Mouse (Mus musculus): Measurements from ENCODE around the gene Plekha5. TPM values are rescaled to one million over a fixed set of nuclear protein-coding genes. Genes with fewer than 3 reads are reported as not detected.
A peak's percentile ranks its signal among the peaks of the same experiment; 100 is the strongest.
"Not testable (repeated sequence)": the region's sequence is repeated elsewhere in the genome, so short reads cannot be mapped to it uniquely, and the experiment has no call there.

Plekha5 gene
- polyA plus RNA-seq, 1 experiment from 2014 or later, result 45.4 TPM

GRCm38 (mm10) chr6:140593420-140594170 is 169.7 kb downstream of the Plekha5 start:
- Histone ChIP-seq H3K4me3 (ENCODE audit: low read length) (no peak overlapping the region), H3K4me1 (ENCODE audit: insufficient read depth, low read length) (no peaks in the 10 kb centered on the region), H3K27me3 (ENCODE audit: insufficient read depth, low read length) (no peaks in the 10 kb centered on the region), H3K4me2 (replicated peaks; ENCODE audit: low read depth, low read length) (no peak overlapping the region), H3K9me3 (ENCODE audit: low read length) (no peaks in the 10 kb centered on the region), H3K9ac (replicated peaks; ENCODE audit: low read length) (no peak overlapping the region), H3K27ac (ENCODE audit: low read length) (no peak overlapping the region), H3K36me3 (ENCODE audit: insufficient read depth, low read length) (peaks cover 51% of the 10 kb centered on the region)
- WGBS, result 63% methylated on average over 17 of the region's 17 CpGs
- ATAC-seq (ENCODE audit: low FRiP score, low TSS enrichment), result no peak

GRCm38 (mm10) chr6:140595551-140595950 is 171.7 kb downstream of the Plekha5 start:
- ATAC-seq (ENCODE audit: low FRiP score, low TSS enrichment), result 0 out of 2 replicates have a peak, but pooled peaks have one; percentile 13
- WGBS, result 71% methylated on average over 6 of the region's 6 CpGs
- not testable (repeated sequence) for H3K4me1 ChIP-seq (ENCODE audit: insufficient read depth, low read length); H3K9me3 ChIP-seq (ENCODE audit: low read length); H3K4me3 ChIP-seq (ENCODE audit: low read length); H3K4me2 ChIP-seq (replicated peaks; ENCODE audit: low read depth, low read length); H3K9ac ChIP-seq (replicated peaks; ENCODE audit: low read length); H3K27ac ChIP-seq (ENCODE audit: low read length); H3K27me3 ChIP-seq (ENCODE audit: insufficient read depth, low read length)
- H3K36me3 ChIP-seq (ENCODE audit: insufficient read depth, low read length), result peaks cover 39% of the 10 kb centered on the region

GRCm38 (mm10) chr6:140597381-140598329 is 173.8 kb downstream of the Plekha5 start:
- Histone ChIP-seq H3K36me3 (ENCODE audit: insufficient read depth, low read length) (peaks cover 29% of the 10 kb centered on the region), H3K9me3 (ENCODE audit: low read length) (no peaks in the 10 kb centered on the region), H3K4me2 (replicated peaks; ENCODE audit: low read depth, low read length) (no peak overlapping the region), H3K4me3 (ENCODE audit: low read length) (no peak overlapping the region), H3K27me3 (ENCODE audit: insufficient read depth, low read length) (no peaks in the 10 kb centered on the region), H3K27ac (ENCODE audit: low read length) (no peak overlapping the region), H3K4me1 (ENCODE audit: insufficient read depth, low read length) (no peaks in the 10 kb centered on the region), H3K9ac (replicated peaks; ENCODE audit: low read length) (no peak overlapping the region)
- no peak for ATAC-seq (ENCODE audit: low FRiP score, low TSS enrichment)
- WGBS, result 93% methylated on average over 15 of the region's 15 CpGs

- H3K4me3 ChIP-seq (ENCODE audit: low read length), result no peak overlapping the region
- H3K9me3 ChIP-seq (ENCODE audit: low read length), result no peaks in the 10 kb centered on the region
- no peak overlapping the region for H3K9ac ChIP-seq (replicated peaks; ENCODE audit: low read length)
- ATAC-seq (ENCODE audit: low FRiP score, low TSS enrichment), result no peak
- no peaks in the 10 kb centered on the region for H3K27me3 ChIP-seq (ENCODE audit: insufficient read depth, low read length)
- no peak overlapping the region for H3K27ac ChIP-seq (ENCODE audit: low read length)
- peaks cover 25% of the 10 kb centered on the region for H3K36me3 ChIP-seq (ENCODE audit: insufficient read depth, low read length)
- 90% methylated on average over 9 of the region's 9 CpGs for WGBS
- no peaks in the 10 kb centered on the region for H3K4me1 ChIP-seq (ENCODE audit: insufficient read depth, low read length)
- H3K4me2 ChIP-seq (replicated peaks; ENCODE audit: low read depth, low read length), result no peak overlapping the region
Measured at GRCm38 (mm10) chr6:140598516-140598915, 174.7 kb downstream of the Plekha5 start.

GRCm38 (mm10) chr6:140599337-140599736 is 175.5 kb downstream of the Plekha5 start:
- Histone ChIP-seq H3K27me3 (ENCODE audit: insufficient read depth, low read length) (no peaks in the 10 kb centered on the region), H3K4me3 (ENCODE audit: low read length) (no peak overlapping the region), H3K36me3 (ENCODE audit: insufficient read depth, low read length) (peaks cover 17% of the 10 kb centered on the region), H3K9ac (replicated peaks; ENCODE audit: low read length) (no peak overlapping the region), H3K27ac (ENCODE audit: low read length) (no peak overlapping the region), H3K4me1 (ENCODE audit: insufficient read depth, low read length) (no peaks in the 10 kb centered on the region), H3K4me2 (replicated peaks; ENCODE audit: low read depth, low read length) (no peak overlapping the region), H3K9me3 (ENCODE audit: low read length) (no peaks in the 10 kb centered on the region)
- WGBS, result 80% methylated on average over 5 of the region's 5 CpGs
- ATAC-seq (ENCODE audit: low FRiP score, low TSS enrichment), result no peak

DNA sequence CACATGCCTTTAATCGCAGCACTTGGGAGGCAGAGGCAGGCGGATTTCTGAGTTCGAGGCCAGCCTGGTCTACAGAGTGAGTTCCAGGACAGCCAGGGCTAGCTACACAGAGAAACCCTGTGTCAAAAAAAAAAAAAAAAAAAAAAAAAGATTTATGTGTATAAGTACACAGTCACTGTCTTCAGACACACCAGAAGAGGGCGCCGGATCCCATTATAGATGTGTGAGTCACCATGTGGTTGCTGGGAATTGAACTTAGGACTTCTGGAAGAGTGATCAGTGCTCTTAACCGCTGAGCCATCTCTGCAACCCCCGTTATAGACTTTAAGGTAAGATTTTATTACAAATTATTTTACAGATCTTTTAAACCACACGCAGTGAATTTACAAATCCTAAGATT is 176.8 kb downstream of the Plekha5 start:
- not testable (repeated sequence) for H3K9me3 ChIP-seq (ENCODE audit: low read length); H3K4me3 ChIP-seq (ENCODE audit: low read length); H3K27me3 ChIP-seq (ENCODE audit: insufficient read depth, low read length); H3K27ac ChIP-seq (ENCODE audit: low read length); H3K9ac ChIP-seq (replicated peaks; ENCODE audit: low read length); ATAC-seq (ENCODE audit: low FRiP score, low TSS enrichment); H3K4me1 ChIP-seq (ENCODE audit: insufficient read depth, low read length); H3K4me2 ChIP-seq (replicated peaks; ENCODE audit: low read depth, low read length)
- WGBS, result 94% methylated on average over 8 of the region's 8 CpGs
- H3K36me3 ChIP-seq (ENCODE audit: insufficient read depth, low read length), result peaks cover 15% of the 10 kb centered on the region

- H3K27ac ChIP-seq (ENCODE audit: low read length), result no peak overlapping the region
- H3K9me3 ChIP-seq (ENCODE audit: low read length), result no peaks in the 10 kb centered on the region
- H3K4me1 ChIP-seq (ENCODE audit: insufficient read depth, low read length), result no peaks in the 10 kb centered on the region
- H3K9ac ChIP-seq (replicated peaks; ENCODE audit: low read length), result no peak overlapping the region
- no peak overlapping the region for H3K4me3 ChIP-seq (ENCODE audit: low read length)
- H3K27me3 ChIP-seq (ENCODE audit: insufficient read depth, low read length), result no peaks in the 10 kb centered on the region
- H3K36me3 ChIP-seq (ENCODE audit: insufficient read depth, low read length), result peaks cover 15% of the 10 kb centered on the region
- ATAC-seq (ENCODE audit: low FRiP score, low TSS enrichment), result peak; percentile 66; the same call in 1 of the 2 replicates
- no peak overlapping the region for H3K4me2 ChIP-seq (replicated peaks; ENCODE audit: low read depth, low read length)
- WGBS, result 87% methylated on average over 4 of the region's 4 CpGs
Measured at GRCm38 (mm10) chr6:140601175-140601574, 177.3 kb downstream of the Plekha5 start.

DNA sequence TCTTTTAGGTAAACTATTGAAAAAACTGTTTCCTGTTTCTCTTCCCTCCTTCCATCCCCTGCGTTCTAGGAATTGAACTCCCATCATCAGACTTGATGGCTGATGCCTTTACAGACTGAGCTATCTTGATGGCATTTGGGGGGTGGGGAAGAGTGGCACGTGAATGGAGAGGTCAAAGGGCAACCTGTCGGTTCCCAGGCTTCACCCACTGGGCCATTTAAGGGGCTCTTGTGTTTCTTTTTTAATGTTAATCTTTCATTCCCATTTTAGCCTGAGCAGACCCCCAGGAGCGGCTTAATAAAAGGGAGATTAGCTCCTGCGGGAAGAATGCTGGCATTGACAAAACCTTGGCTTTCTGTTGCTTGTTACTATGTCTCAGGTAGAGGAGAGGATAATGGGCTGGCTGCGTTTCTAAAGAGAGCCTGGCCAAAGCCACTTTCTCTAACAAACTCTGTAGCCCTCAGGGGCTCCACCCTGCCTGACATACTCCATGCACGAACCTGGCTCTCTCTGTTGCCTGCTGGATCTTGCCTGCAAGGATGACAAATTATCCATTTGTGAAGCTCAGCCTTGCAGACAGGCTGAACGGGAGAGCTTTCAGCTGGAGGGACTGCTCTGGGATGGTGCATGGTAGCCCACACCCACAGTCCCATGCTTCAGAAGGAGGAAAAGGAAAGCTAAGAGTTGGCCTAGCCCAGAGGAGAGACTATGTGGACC is 179.5 kb downstream of the Plekha5 start:
- H3K27me3 ChIP-seq (ENCODE audit: insufficient read depth, low read length), result no peaks in the 10 kb centered on the region
- H3K27ac ChIP-seq (ENCODE audit: low read length), result no peak overlapping the region
- H3K4me3 ChIP-seq (ENCODE audit: low read length), result no peak overlapping the region
- no peak overlapping the region for H3K9ac ChIP-seq (replicated peaks; ENCODE audit: low read length)
- H3K9me3 ChIP-seq (ENCODE audit: low read length), result no peaks in the 10 kb centered on the region
- H3K36me3 ChIP-seq (ENCODE audit: insufficient read depth, low read length), result 0 out of 2 replicates have a peak, but pooled peaks cover 6% of the 10 kb centered on the region
- ATAC-seq (ENCODE audit: low FRiP score, low TSS enrichment), result no peak
- H3K4me2 ChIP-seq (replicated peaks; ENCODE audit: low read depth, low read length), result no peak overlapping the region
- no peaks in the 10 kb centered on the region for H3K4me1 ChIP-seq (ENCODE audit: insufficient read depth, low read length)
- 28% methylated on average over 8 of the region's 8 CpGs for WGBS

DNA sequence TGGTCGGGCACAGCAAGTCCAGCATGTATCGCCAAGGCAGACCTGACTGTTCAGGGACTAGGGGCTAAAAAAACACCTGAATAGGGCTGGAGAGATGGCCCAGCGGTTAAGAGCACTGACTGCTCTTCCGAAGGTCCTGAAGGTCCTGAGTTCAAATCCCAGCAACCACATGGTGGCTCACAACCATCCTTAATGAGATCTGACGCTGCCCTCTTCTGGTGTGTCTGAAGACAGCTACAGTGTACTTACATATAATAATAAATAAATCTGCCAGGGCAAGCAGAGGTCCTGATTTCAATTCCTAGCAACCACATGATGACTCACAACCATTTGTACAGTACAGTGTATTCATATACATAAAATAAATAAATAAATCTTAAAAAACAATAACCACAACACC is 181.3 kb downstream of the Plekha5 start:
- not testable (repeated sequence) for H3K27me3 ChIP-seq (ENCODE audit: insufficient read depth, low read length); H3K9me3 ChIP-seq (ENCODE audit: low read length); H3K9ac ChIP-seq (replicated peaks; ENCODE audit: low read length); H3K4me1 ChIP-seq (ENCODE audit: insufficient read depth, low read length); H3K4me2 ChIP-seq (replicated peaks; ENCODE audit: low read depth, low read length); H3K27ac ChIP-seq (ENCODE audit: low read length); ATAC-seq (ENCODE audit: low FRiP score, low TSS enrichment); H3K4me3 ChIP-seq (ENCODE audit: low read length); H3K36me3 ChIP-seq (ENCODE audit: insufficient read depth, low read length)
- WGBS, result 89% methylated on average over 5 of the region's 5 CpGs

Data from kidney, embryonic 16.5 days (tissue).